Mouse (Mus musculus): ENCODE data around the gene Gm7356.
"Not testable (repeated sequence)": the region's sequence is repeated elsewhere in the genome, so short reads cannot be mapped to it uniquely, and the experiment has no call there.

Gene Gm7356

DNA sequence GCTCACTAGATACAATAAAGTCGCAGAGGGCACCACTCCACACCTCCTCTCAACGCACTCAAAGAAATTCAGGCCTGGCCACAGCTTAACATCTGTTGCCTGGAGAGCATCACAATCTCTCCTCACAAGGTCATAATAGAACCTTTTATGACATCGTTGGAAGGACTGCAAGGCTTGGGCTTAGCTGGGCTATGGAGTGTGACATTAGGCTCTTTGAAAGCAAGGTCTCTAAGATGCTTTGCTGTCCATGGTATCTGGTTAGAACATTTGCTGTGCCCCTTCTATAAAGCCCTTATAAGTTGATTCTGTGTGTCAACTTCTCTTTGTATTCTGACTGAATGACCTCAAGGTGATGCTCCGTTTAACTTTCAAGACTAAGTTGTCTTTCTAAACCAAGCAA lies at the start of gene Gm7356:
Gene Gm7356, minus strand, starts transcription at position 101 of the 400 bp plus-strand sequence.
- not testable (repeated sequence) for DNase-seq (ENCODE audit: low spot score)

- DNase-seq (ENCODE audit: low spot score): not testable (repeated sequence)
Observed at GRCm38 (mm10) chr17:14041880-14042279, 38.4 kb upstream of the Gm7356 start.

- DNase-seq (ENCODE audit: low spot score): not testable (repeated sequence)
Observed at GRCm38 (mm10) chr17:14037012-14037411, 33.5 kb upstream of the Gm7356 start.

- DNase-seq (ENCODE audit: low spot score): not testable (repeated sequence)
Observed at GRCm38 (mm10) chr17:14036113-14036512, 32.6 kb upstream of the Gm7356 start.

DNA sequence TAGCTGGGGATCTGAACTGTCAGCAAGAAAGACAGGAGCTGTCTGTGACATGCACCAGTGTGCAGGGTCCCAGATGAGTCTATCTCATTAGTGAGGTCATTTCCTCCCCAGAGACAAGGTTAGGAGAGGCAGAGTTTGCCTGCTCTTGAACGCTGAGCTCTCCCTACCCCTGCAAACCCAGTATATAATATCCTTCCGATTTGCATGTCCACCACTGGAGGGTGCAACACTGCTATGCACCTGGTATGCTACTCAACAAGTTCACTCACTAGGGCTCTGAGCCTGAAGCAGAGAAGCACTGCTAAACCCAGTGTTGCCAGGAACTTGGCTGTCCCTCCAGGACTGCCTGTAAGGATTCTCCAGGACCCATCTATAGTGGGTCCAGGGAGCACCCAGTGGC lies 10.1 kb downstream of the Gm7356 start:
- DNase-seq (ENCODE audit: low spot score): not testable (repeated sequence)

GRCm38 (mm10) chr17:13987690-13988089 lies 15.8 kb downstream of the Gm7356 start:
- DNase-seq (ENCODE audit: low spot score): no peak

DNA sequence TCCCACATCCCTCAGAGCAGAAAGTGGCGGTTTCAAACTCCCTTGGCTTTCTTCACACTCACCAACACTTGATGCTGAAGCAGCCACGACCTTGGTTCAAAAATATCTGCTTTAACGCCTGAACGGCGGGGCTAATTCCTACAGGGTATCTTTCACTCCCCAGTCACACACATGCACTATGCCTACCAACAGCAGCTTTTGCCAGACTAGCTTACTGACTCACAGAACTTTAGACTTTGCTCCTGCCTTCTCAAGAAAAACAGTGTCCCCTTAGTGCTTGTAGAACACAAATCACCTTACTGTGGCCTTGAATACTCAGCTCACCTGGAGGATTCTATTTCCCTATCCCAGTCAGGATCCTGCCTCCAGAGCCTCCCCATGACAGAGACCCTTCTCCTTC lies 32.7 kb downstream of the Gm7356 start:
- not testable (repeated sequence) for DNase-seq (ENCODE audit: low spot score)

DNA sequence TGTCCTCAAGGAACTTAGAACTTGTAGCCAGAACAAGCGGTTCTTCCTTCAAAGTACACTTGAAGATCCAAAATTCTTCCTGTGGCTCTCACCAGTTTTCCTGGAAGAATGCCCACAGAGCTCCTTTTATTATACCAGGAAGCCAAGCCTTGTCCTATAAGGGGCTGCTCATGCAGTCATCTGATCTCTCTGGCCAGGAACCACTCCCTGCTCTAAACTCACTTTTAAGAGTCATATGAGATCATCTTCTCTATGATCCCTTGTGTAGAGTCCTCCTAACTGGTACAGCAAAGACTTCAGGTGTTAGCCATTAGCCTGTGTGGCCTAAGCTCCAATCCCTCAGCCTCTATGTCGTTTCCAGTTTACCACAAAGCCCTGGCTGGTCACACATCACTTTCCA lies 33.6 kb downstream of the Gm7356 start:
- DNase-seq (ENCODE audit: low spot score): not testable (repeated sequence)

- not testable (repeated sequence) for DNase-seq (ENCODE audit: low spot score)
Observed at GRCm38 (mm10) chr17:13965048-13965447, 38.5 kb downstream of the Gm7356 start.

DNA sequence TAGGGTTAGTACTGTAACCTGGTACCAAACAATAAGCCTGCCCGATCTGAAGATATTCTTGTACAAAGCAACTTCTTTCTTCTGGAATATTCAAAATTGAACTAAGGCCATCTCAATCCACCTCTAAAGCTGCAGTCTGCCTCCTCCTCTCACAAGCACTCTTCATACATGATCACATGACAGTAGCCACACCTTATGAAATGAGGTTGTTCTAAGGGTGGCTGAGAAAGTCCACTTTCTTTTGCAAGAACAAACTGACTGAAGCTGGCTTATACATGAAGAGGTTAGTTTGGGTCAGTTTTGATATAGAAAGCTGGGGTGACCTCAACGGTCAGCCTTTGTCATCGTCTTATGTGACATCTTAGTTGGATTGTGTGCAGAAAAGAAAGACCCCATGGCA lies 41.3 kb downstream of the Gm7356 start:
- DNase-seq (ENCODE audit: low spot score): not testable (repeated sequence)

GRCm38 (mm10) chr17:13958129-13958528 lies 45.4 kb downstream of the Gm7356 start:
- not testable (repeated sequence) for DNase-seq (ENCODE audit: low spot score)

DNA sequence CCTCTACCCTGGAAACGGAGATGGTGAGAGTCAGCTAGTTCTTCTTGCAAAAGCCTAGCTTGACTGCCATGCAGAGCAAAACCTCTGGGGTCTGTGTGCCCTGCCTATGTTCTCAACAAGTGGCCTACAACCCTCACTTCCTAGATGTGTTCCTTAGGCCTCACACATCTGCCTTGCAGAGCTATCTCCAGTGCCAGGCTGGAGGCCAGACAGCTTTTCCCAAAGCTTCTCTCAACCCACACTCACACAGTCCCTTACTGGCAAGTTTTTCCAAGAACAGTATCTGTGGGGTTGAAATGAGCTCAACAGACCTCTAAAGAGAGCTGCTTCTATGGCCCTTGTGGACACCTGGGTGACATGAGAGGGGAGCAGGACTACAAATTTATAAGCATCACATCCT lies 51.9 kb downstream of the Gm7356 start:
- DNase-seq (ENCODE audit: low spot score): not testable (repeated sequence)

Data from ovary, postnatal 36 days (tissue).